Mouse (Mus musculus): ENCODE results near the gene Aifm1. TPM values are rescaled to one million over a fixed set of nuclear protein-coding genes. Genes with fewer than 3 reads are reported as not detected.

Gene Aifm1
- 96.4 and 120 TPM in 2 replicates for polyA plus RNA-seq (2014; fragmentation: Nextera tagmentation; extraction: Ambion mirVana)

DNA sequence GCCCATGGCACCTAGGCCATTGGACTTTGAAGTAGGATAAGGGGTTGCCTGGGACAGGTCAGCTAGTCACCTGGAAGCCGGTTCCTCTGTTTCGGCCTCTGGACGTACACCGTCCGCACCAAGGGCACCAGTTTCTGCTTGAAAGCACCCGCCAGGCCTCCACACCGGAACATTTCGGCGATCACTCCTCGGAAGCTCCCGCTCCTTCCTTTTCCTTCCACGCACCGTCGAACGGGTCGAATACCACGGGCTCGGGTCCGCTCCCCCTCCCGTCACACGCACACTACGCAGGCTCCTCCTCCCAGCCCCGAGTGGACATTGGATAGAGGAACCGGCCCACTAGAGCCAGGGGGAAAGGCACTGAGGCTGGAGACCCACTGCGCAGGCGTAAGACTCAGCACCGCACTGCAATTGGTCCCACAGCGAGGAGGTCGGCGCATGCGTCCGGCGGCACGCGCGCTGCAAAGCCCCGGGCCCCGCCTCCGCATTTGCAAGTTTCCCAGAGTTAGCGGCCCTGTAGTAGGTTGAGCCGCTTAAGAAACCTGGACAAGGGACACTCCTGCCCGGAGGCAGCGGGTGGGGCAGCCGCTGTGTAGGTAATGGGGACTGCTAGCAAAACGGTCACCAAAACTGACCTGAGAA lies at the start of gene Aifm1:
Aifm1 (minus strand) TSS at position 398 of the 642 bp plus-strand sequence.
- peak within 1 kb of the TSS; percentile 57 for H3K4me3 ChIP-seq (ENCODE audit: low read depth, low read length)
- H3K9ac ChIP-seq (ENCODE audit: low read depth, low read length) = peak within 1 kb of the TSS; percentile 70
- no peaks in the 10 kb centered on the region for H3K27me3 ChIP-seq (ENCODE audit: control insufficient read depth, insufficient read depth, low read length)
- peak; percentile 98 for ATAC-seq (replicated peaks; ENCODE audit: insufficient number of reproducible peaks, low FRiP score, low TSS enrichment)
- 16% methylated on average over 45 of the region's 45 CpGs for WGBS (ENCODE audit: insufficient replicate concordance)
- no peaks in the 10 kb centered on the region for H3K36me3 ChIP-seq (ENCODE audit: control insufficient read depth, insufficient read depth, low read length)
- H3K4me1 ChIP-seq (ENCODE audit: control insufficient read depth, insufficient read depth, low read length) = no peaks in the 10 kb centered on the region
- no peaks in the 10 kb centered on the region for H3K9me3 ChIP-seq (replicated peaks; ENCODE audit: control insufficient read depth, low read length)
- H3K27ac ChIP-seq (ENCODE audit: low read depth, low read length) = peak within 1 kb of the TSS; percentile 46
- peak within 1 kb of the TSS; percentile 67 for H3K4me2 ChIP-seq

DNA sequence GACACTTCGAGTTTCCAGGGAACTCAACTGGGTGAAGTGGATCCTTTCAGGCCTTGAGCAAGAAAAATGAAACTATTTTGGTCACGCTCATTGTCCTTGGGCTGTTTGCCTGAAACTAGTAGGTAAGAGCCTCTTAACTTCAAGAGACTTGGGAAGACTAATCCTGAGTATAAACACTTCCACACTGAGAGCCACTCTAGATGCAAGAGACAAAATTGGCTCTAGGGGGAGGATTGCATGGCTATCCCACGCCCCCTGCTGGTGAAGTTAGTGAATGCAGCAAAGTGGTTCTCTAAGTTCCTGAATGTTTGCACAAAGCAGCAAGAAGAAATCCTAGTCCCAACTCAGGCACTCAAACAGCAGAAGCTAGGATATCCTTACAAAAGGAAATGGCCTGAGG lies 18.8 kb upstream of the Aifm1 start:
- no peaks in the 10 kb centered on the region for H3K27me3 ChIP-seq (ENCODE audit: control insufficient read depth, insufficient read depth, low read length)
- H3K9ac ChIP-seq (ENCODE audit: low read depth, low read length) = no peak overlapping the region
- WGBS (ENCODE audit: insufficient replicate concordance) = 33% methylated on average over 3 of the region's 3 CpGs
- H3K27ac ChIP-seq (ENCODE audit: low read depth, low read length) = no peak overlapping the region
- H3K9me3 ChIP-seq (replicated peaks; ENCODE audit: control insufficient read depth, low read length) = no peaks in the 10 kb centered on the region
- H3K4me1 ChIP-seq (ENCODE audit: control insufficient read depth, insufficient read depth, low read length) = no peaks in the 10 kb centered on the region
- H3K36me3 ChIP-seq (ENCODE audit: control insufficient read depth, insufficient read depth, low read length) = no peaks in the 10 kb centered on the region
- no peak overlapping the region for H3K4me3 ChIP-seq (ENCODE audit: low read depth, low read length)
- peak overlapping the region; percentile 25; the same call in 1 of the 2 replicates for H3K4me2 ChIP-seq
- ATAC-seq (replicated peaks; ENCODE audit: insufficient number of reproducible peaks, low FRiP score, low TSS enrichment) = no peak

DNA sequence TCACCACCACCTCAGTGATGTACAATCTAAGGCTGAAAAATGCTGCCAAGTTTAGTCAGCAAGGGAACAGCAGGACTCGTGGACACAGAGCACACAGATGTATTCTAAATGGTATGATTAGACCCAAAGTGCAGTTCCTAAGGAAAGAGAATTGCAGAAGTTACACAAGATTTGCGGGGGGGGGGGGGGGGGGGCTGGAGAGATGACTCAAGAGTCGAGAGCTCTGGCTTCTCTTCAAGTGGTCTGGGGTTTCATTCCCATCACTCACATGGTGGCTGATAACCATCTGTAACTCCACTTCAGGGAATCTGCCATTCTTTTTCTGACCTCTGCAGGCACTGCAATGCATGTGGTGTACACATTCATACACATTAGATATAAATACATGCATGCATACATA lies 13.1 kb upstream of the Aifm1 start:
- Histone ChIP-seq H3K27me3 (ENCODE audit: control insufficient read depth, insufficient read depth, low read length) (peaks cover 2% of the 10 kb centered on the region; the same call in 1 of the 2 replicates), H3K9me3 (replicated peaks; ENCODE audit: control insufficient read depth, low read length) (no peaks in the 10 kb centered on the region), H3K4me2 (no peak overlapping the region), H3K27ac (ENCODE audit: low read depth, low read length) (no peak overlapping the region), H3K36me3 (ENCODE audit: control insufficient read depth, insufficient read depth, low read length) (no peaks in the 10 kb centered on the region), H3K4me3 (ENCODE audit: low read depth, low read length) (no peak overlapping the region), H3K4me1 (ENCODE audit: control insufficient read depth, insufficient read depth, low read length) (no peaks in the 10 kb centered on the region), H3K9ac (ENCODE audit: low read depth, low read length) (no peak overlapping the region)
- no peak for ATAC-seq (replicated peaks; ENCODE audit: insufficient number of reproducible peaks, low FRiP score, low TSS enrichment)
- WGBS (ENCODE audit: insufficient replicate concordance) = 25% methylated on average over 3 of the region's 3 CpGs

DNA sequence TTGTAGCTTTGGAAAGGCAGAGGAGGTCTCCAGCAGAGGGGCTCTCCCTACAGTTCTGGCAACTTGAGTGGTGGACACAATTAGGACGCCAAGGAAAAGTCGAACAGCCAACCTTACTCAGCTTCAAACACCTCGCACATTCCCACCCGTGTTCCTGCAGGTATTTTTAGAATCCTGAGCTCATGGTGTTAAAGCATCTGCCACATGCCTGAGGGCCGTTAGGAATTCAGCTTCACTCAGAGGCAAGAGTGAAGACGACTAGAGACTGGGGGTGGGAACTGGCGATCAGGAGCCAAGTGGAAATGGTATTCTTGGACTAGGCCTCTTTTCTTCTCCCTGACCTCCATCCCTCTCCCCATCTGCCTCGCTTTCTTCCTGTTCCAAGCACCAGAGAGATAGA lies 12.5 kb upstream of the Aifm1 start:
- Histone ChIP-seq H3K36me3 (ENCODE audit: control insufficient read depth, insufficient read depth, low read length) (no peaks in the 10 kb centered on the region), H3K9me3 (replicated peaks; ENCODE audit: control insufficient read depth, low read length) (no peaks in the 10 kb centered on the region), H3K9ac (ENCODE audit: low read depth, low read length) (no peak overlapping the region), H3K4me1 (ENCODE audit: control insufficient read depth, insufficient read depth, low read length) (no peaks in the 10 kb centered on the region), H3K27me3 (ENCODE audit: control insufficient read depth, insufficient read depth, low read length) (peaks cover 2% of the 10 kb centered on the region; the same call in 1 of the 2 replicates), H3K27ac (ENCODE audit: low read depth, low read length) (0 out of 2 replicates have a peak overlapping the region, but pooled peaks have one; percentile 11), H3K4me3 (ENCODE audit: low read depth, low read length) (no peak overlapping the region), H3K4me2 (no peak overlapping the region)
- no peak for ATAC-seq (replicated peaks; ENCODE audit: insufficient number of reproducible peaks, low FRiP score, low TSS enrichment)
- WGBS (ENCODE audit: insufficient replicate concordance) = 41% methylated on average over 8 of the region's 8 CpGs

DNA sequence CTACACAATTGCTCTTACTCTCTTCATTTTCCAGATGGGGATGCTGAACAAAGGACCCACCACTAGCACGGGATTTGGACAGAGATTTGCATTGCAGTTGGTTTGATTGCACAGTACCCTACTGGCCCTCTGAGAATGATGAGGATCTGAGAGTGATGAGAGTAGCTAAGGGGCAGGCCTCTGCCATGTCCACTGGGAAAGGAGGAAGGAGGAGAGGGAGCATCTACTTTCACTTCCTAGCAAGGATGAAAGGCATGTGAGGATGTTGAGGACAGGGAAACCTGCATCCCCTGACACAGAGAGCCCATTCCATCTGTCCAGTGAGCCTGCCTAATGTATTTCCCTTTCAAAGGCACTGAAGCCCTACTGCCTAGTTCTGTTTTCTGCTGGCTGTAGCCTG lies 12.0 kb upstream of the Aifm1 start:
- Histone ChIP-seq H3K4me1 (ENCODE audit: control insufficient read depth, insufficient read depth, low read length) (no peaks in the 10 kb centered on the region), H3K27me3 (ENCODE audit: control insufficient read depth, insufficient read depth, low read length) (peaks cover 2% of the 10 kb centered on the region; the same call in 1 of the 2 replicates), H3K27ac (ENCODE audit: low read depth, low read length) (0 out of 2 replicates have a peak overlapping the region, but pooled peaks have one; percentile 11), H3K4me3 (ENCODE audit: low read depth, low read length) (no peak overlapping the region), H3K4me2 (no peak overlapping the region), H3K36me3 (ENCODE audit: control insufficient read depth, insufficient read depth, low read length) (no peaks in the 10 kb centered on the region), H3K9ac (ENCODE audit: low read depth, low read length) (no peak overlapping the region), H3K9me3 (replicated peaks; ENCODE audit: control insufficient read depth, low read length) (no peaks in the 10 kb centered on the region)
- WGBS (ENCODE audit: insufficient replicate concordance) = 50% methylated on average over 1 of the region's 1 CpGs
- ATAC-seq (replicated peaks; ENCODE audit: insufficient number of reproducible peaks, low FRiP score, low TSS enrichment) = no peak

DNA sequence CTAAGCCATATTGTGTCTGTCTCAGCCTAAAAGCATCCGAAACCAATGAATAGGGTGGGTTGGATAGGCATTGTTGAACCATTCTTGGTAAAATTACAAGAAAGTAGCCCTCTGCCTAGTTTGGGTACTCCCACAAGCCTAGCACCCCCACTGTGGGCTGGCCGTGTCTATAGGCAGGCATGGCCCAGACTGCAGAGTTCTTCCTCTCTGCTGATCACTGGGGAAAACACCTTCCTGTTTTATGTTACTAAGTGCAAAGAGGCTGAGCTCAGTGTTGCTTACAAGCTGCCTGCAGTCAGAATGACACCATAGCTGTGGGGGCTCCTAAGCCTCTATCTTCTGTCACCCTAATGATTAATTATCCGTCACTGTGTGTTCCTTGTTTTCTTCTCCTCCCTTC lies 10.1 kb upstream of the Aifm1 start:
- H3K9me3 ChIP-seq (replicated peaks; ENCODE audit: control insufficient read depth, low read length) = no peaks in the 10 kb centered on the region
- no peak overlapping the region for H3K4me2 ChIP-seq
- peaks cover 2% of the 10 kb centered on the region; the same call in 1 of the 2 replicates for H3K27me3 ChIP-seq (ENCODE audit: control insufficient read depth, insufficient read depth, low read length)
- WGBS (ENCODE audit: insufficient replicate concordance) = 52% methylated on average over 3 of the region's 3 CpGs
- H3K4me3 ChIP-seq (ENCODE audit: low read depth, low read length) = no peak overlapping the region
- H3K4me1 ChIP-seq (ENCODE audit: control insufficient read depth, insufficient read depth, low read length) = no peaks in the 10 kb centered on the region
- no peaks in the 10 kb centered on the region for H3K36me3 ChIP-seq (ENCODE audit: control insufficient read depth, insufficient read depth, low read length)
- H3K27ac ChIP-seq (ENCODE audit: low read depth, low read length) = no peak overlapping the region
- no peak for ATAC-seq (replicated peaks; ENCODE audit: insufficient number of reproducible peaks, low FRiP score, low TSS enrichment)
- H3K9ac ChIP-seq (ENCODE audit: low read depth, low read length) = no peak overlapping the region

DNA sequence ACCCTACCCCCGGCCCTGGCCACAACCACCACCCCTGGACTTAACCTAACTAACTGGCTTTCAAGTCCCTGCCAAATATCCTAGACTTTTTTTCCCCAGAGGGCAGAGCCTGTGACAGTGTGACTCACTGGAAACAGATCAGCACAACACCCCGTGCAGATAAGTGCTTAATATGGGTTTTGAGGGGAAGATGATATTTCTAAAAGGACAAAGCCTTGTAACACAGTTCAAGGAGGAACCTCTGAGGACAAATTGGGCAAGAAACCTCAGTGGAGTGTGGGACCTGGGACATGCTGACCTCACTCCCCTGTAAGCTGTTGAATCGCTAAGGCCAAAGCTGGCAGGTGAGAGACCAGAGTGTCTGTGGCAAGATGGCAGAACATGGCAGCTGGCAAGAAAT lies 8.3 kb upstream of the Aifm1 start:
- Histone ChIP-seq H3K4me3 (ENCODE audit: low read depth, low read length) (no peak overlapping the region), H3K36me3 (ENCODE audit: control insufficient read depth, insufficient read depth, low read length) (no peaks in the 10 kb centered on the region), H3K27me3 (ENCODE audit: control insufficient read depth, insufficient read depth, low read length) (peaks cover 2% of the 10 kb centered on the region; the same call in 1 of the 2 replicates), H3K4me1 (ENCODE audit: control insufficient read depth, insufficient read depth, low read length) (no peaks in the 10 kb centered on the region), H3K9ac (ENCODE audit: low read depth, low read length) (no peak overlapping the region), H3K27ac (ENCODE audit: low read depth, low read length) (no peak overlapping the region), H3K4me2 (no peak overlapping the region), H3K9me3 (replicated peaks; ENCODE audit: control insufficient read depth, low read length) (no peaks in the 10 kb centered on the region)
- 70% methylated on average over 3 of the region's 3 CpGs for WGBS (ENCODE audit: insufficient replicate concordance)
- no peak for ATAC-seq (replicated peaks; ENCODE audit: insufficient number of reproducible peaks, low FRiP score, low TSS enrichment)

DNA sequence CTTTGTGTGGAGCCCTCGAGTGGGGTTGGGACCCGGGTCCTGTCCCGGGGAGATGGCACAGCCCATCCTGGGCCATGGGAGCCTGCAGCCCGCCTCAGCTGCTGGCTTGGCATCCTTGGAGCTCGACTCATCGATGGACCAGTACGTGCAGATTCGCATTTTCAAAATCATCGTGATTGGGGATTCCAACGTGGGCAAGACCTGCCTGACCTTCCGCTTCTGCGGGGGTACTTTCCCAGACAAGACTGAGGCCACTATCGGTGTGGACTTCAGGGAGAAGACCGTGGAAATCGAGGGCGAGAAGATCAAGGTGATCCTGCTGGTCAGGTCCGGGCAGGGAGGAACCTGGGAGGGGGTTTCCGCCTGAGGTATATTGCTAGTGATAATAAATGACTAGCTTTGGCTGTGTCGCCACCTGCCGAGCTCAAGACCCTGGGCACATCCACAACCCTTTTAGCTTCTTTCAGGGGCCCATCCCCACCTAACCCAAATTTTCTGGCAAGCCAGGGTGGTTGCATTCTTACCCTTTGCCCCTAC lies 6.3 kb upstream of the Aifm1 start:
- Histone ChIP-seq H3K4me3 (ENCODE audit: low read depth, low read length) (peak overlapping the region; percentile 55), H3K4me1 (ENCODE audit: control insufficient read depth, insufficient read depth, low read length) (no peaks in the 10 kb centered on the region), H3K9me3 (replicated peaks; ENCODE audit: control insufficient read depth, low read length) (no peaks in the 10 kb centered on the region), H3K36me3 (ENCODE audit: control insufficient read depth, insufficient read depth, low read length) (no peaks in the 10 kb centered on the region), H3K4me2 (peak overlapping the region; percentile 76), H3K27ac (ENCODE audit: low read depth, low read length) (no peak overlapping the region), H3K9ac (ENCODE audit: low read depth, low read length) (peak overlapping the region; percentile 68), H3K27me3 (ENCODE audit: control insufficient read depth, insufficient read depth, low read length) (peaks cover 2% of the 10 kb centered on the region; the same call in 1 of the 2 replicates)
- no peak for ATAC-seq (replicated peaks; ENCODE audit: insufficient number of reproducible peaks, low FRiP score, low TSS enrichment)
- WGBS (ENCODE audit: insufficient replicate concordance) = 22% methylated on average over 20 of the region's 20 CpGs

All from heart, embryonic 11.5 days (tissue).